Comparison of ENCODE assay signal across 8 mouse cellular contexts in genomic region chr17:12991635-12992358, GRCm38 (mm10). TPM values are rescaled to one million over a fixed set of nuclear protein-coding genes. Genes with fewer than 3 reads are reported as not detected.
DNase-seq lines count a peak whose midpoint lies in the region; ATAC-seq and TF ChIP-seq lines count a peak whose summit lies in the region.

No protein-coding gene starts in this region.

- H3K9ac ChIP-seq in hindbrain, postnatal 0 days (replicated peaks; ENCODE audit: low read length): peak overlapping the region; percentile 100

- H3K36me3 ChIP-seq in hindbrain, postnatal 0 days (ENCODE audit: insufficient read depth, low read length): no peaks in the 10 kb centered on the region

- no peak; the same call in 1 of the 2 replicates for TF ChIP-seq CTCF in gastrocnemius, adult 2 months (IDR thresholded peaks at IDR 0.05)
- no peak for TF ChIP-seq CTCF in hindbrain, postnatal 0 days (IDR thresholded peaks at IDR 0.05; ENCODE audit: low read depth)

- peak; percentile 65 for ATAC-seq in common myeloid progenitor, adult 5-6 weeks (replicated peaks; ENCODE audit: low read depth, poor library complexity, severe bottlenecking)
- peak; percentile 93 for ATAC-seq in hindbrain, postnatal 0 days
- peak; percentile 61 for ATAC-seq in megakaryocyte, adult 5-6 weeks (ENCODE audit: poor library complexity, severe bottlenecking)

- no peaks in the 10 kb centered on the region for H3K27me3 ChIP-seq in hindbrain, postnatal 0 days (ENCODE audit: insufficient read depth, low read length)

- H3K4me3 ChIP-seq in gastrocnemius, adult 2 months: peak overlapping the region; percentile 100
- peak overlapping the region; percentile 99 for H3K4me3 ChIP-seq in hindbrain, postnatal 0 days (ENCODE audit: low read length)

- H3K4me2 ChIP-seq in hindbrain, postnatal 0 days (ENCODE audit: low read depth, low read length): peak overlapping the region; percentile 88

- H3K4me1 ChIP-seq in hindbrain, postnatal 0 days (ENCODE audit: insufficient read depth, low read length): no peaks in the 10 kb centered on the region

- no peaks in the 10 kb centered on the region for H3K9me3 ChIP-seq in hindbrain, postnatal 0 days (ENCODE audit: low read length)

- intact Hi-C loops in gastrocnemius, adult 2 months (cut with DNase I): loop anchor here (1.0 to 5.0 kb wide), 2 partner anchors 16 to 74 kb away; partner anchors contain the start of genes Mrpl18 and Tcp1

- H3K27ac ChIP-seq in gastrocnemius, adult 2 months: peak overlapping the region; percentile 100
- peak overlapping the region; percentile 100 for H3K27ac ChIP-seq in hindbrain, postnatal 0 days

- WGBS in hindbrain, postnatal 0 days: under 1% methylated on average over 73 of the region's 84 CpGs

- peak; percentile 84 for DNase-seq in ZHBTc4 (ENCODE audit: low read depth, low spot score)
- peak; percentile 96 for DNase-seq in gastrocnemius, adult 2 months
- DNase-seq in hindbrain, postnatal 0 days (ENCODE audit: low spot score): peak; percentile 90
- peak; percentile 77 to 81 for DNase-seq in left cerebral cortex, adult 8-10 months (ENCODE audit: low spot score in 2 of 2)
- DNase-seq in right cerebral cortex, adult 18-20 months: peak; percentile 89
- DNase-seq in urinary bladder, adult 2 months (ENCODE audit: low spot score): peak; percentile 95

RNA-seq across cellular contexts. Expression of gene Wtap, which starts 2.2 kb away (rescaled TPM):
- 274 and 376 TPM in 2 replicates for total RNA-seq in common myeloid progenitor, adult 5-6 weeks (2017)
- 10 to 100 TPM; 29.1 to 30.0 TPM for total RNA-seq in gastrocnemius, adult 2 months (2021)
- 48.9 and 54.2 TPM in 2 replicates for total RNA-seq in hindbrain, postnatal 0 days (2014; rRNA removed)
- 123 and 126 TPM in 2 replicates for polyA plus RNA-seq in hindbrain, postnatal 0 days (2015; fragmentation: Nextera tagmentation; extraction: Ambion mirVana)
- total RNA-seq in left cerebral cortex, adult 8-10 months (2022): 10 to 100 TPM; 51.8 to 58.0 (median 54.8) TPM
- total RNA-seq in megakaryocyte, adult 5-6 weeks (2015): 114 and 116 TPM in 2 replicates
- total RNA-seq in megakaryocyte, adult 5-6 weeks (2017): 246 and 306 TPM in 2 replicates
- 48.5 and 53.5 TPM in 2 replicates for polyA plus RNA-seq in urinary bladder, adult 2 months (2012; rRNA removed)

RNA-seq across cellular contexts. Expression of gene Sod2, which starts 14.8 kb away (rescaled TPM):
- 77.1 and 80.1 TPM in 2 replicates for total RNA-seq in common myeloid progenitor, adult 5-6 weeks (2017)
- 100 to 1,000 TPM; 383 to 534 TPM for total RNA-seq in gastrocnemius, adult 2 months (2021)
- 229 and 295 TPM in 2 replicates for total RNA-seq in hindbrain, postnatal 0 days (2014; rRNA removed)
- polyA plus RNA-seq in hindbrain, postnatal 0 days (2015; fragmentation: Nextera tagmentation; extraction: Ambion mirVana): 149 and 155 TPM in 2 replicates
- total RNA-seq in left cerebral cortex, adult 8-10 months (2022): 100 to 1,000 TPM; 253 to 266 (median 261) TPM
- total RNA-seq in megakaryocyte, adult 5-6 weeks (2015): 57.6 and 73.8 TPM in 2 replicates
- total RNA-seq in megakaryocyte, adult 5-6 weeks (2017): 23.3 and 40.3 TPM in 2 replicates
- 172 and 204 TPM in 2 replicates for polyA plus RNA-seq in urinary bladder, adult 2 months (2012; rRNA removed)

RNA-seq across cellular contexts. Expression of gene Acat2, which starts 31.2 kb away (rescaled TPM):
- 14.9 and 17.3 TPM in 2 replicates for total RNA-seq in common myeloid progenitor, adult 5-6 weeks (2017)
- total RNA-seq in gastrocnemius, adult 2 months (2021): 1 to 10 TPM; 2.6 to 4.9 TPM
- total RNA-seq in hindbrain, postnatal 0 days (2014; rRNA removed): 155 and 161 TPM in 2 replicates
- polyA plus RNA-seq in hindbrain, postnatal 0 days (2015; fragmentation: Nextera tagmentation; extraction: Ambion mirVana): 212 and 215 TPM in 2 replicates
- 10 to 100 TPM; 66.3 to 83.6 (median 76.6) TPM for total RNA-seq in left cerebral cortex, adult 8-10 months (2022)
- total RNA-seq in megakaryocyte, adult 5-6 weeks (2015): 7.6 and 9.0 TPM in 2 replicates
- 9.1 and 9.8 TPM in 2 replicates for total RNA-seq in megakaryocyte, adult 5-6 weeks (2017)
- polyA plus RNA-seq in urinary bladder, adult 2 months (2012; rRNA removed): 19.6 and 24.7 TPM in 2 replicates

RNA-seq across cellular contexts. Expression of gene Acat3, which starts 51.4 kb away (rescaled TPM):
- total RNA-seq in common myeloid progenitor, adult 5-6 weeks (2017): 0.27 and 0.29 TPM in 2 replicates
- not detected for total RNA-seq in gastrocnemius, adult 2 months (2021)
- 0.36 and 0.94 TPM in 2 replicates for total RNA-seq in hindbrain, postnatal 0 days (2014; rRNA removed)
- polyA plus RNA-seq in hindbrain, postnatal 0 days (2015; fragmentation: Nextera tagmentation; extraction: Ambion mirVana): 0.75 and 0.91 TPM in 2 replicates
- total RNA-seq in left cerebral cortex, adult 8-10 months (2022): 1 to 10 TPM; 5.4 to 6.9 (median 6.2) TPM
- total RNA-seq in megakaryocyte, adult 5-6 weeks (2015): not detected in 2 replicates
- 0.33 and 0.51 TPM in 2 replicates for total RNA-seq in megakaryocyte, adult 5-6 weeks (2017)
- polyA plus RNA-seq in urinary bladder, adult 2 months (2012; rRNA removed): 0.37 and 0.41 TPM in 2 replicates

Comparison
In these comparisons a context has a peak if more than half of its experiments do, and no peak if none do; other contexts are left out.
1. Peak in every context shown above with its lines: DNase-seq, ATAC-seq, H3K4me3 ChIP-seq and H3K27ac ChIP-seq.